Mouse (Mus musculus) forebrain, embryonic 12.5 days (tissue): Measurements from ENCODE around the gene Sept10. TPM values are rescaled to one million over a fixed set of nuclear protein-coding genes. Genes with fewer than 3 reads are reported as not detected.

Source experiments
- polyA plus RNA-seq: library from polyadenylated mRNA; unstranded; fragments of >200 nt; fragmentation: Nextera tagmentation; extraction: Ambion mirVana; gene quantifications from 2 replicates; pipeline ENCODE4 v1.2.1, GENCODE M21; 2016

Gene Sept10
- polyA plus RNA-seq, 1 experiment from 2014 or later: 30.4 TPM

Other genes starting within 250 kb of the Sept10 start
- 19.3 and 19.7 TPM in 2 replicates for gene Sowahc, start 106 bp upstream of the Sept10 start, polyA plus RNA-seq
- 33.4 and 33.6 TPM in 2 replicates for gene P4ha1, start 101.4 kb upstream of the Sept10 start, polyA plus RNA-seq
- gene Gm10273, start 173.8 kb upstream of the Sept10 start, polyA plus RNA-seq: 2.4 TPM in 1 of 2 replicates, not detected in the other
- gene Pla2g12b, start 181.8 kb upstream of the Sept10 start, polyA plus RNA-seq: not detected in 2 replicates
- 0.20 and 0.32 TPM in 2 replicates for gene Oit3, start 219.9 kb upstream of the Sept10 start, polyA plus RNA-seq